Mouse (Mus musculus) CH12.LX (cell line): ENCODE measurements at regions not wholly inside any gene's neighbourhood (a gene's known extent, or its start where the extent isn't known, plus 50 kb on each side); places are given as distances from the start of the nearest gene placed in this dataset.
A peak's percentile ranks its signal among the peaks of the same experiment; 100 is the strongest.

Experiments
- DNase-seq: peaks from one replicate; pipeline ENCODE4 v3.0.0-alpha.2; 2013; ENCODE audit errors: extremely low read depth
- H3K27ac ChIP-seq: 2 replicates; pipeline ENCODE4 v1.5.1; 2012; ENCODE audit warnings: low read depth, mild to moderate bottlenecking, control low read depth, moderate library complexity; ENCODE audit not compliant: insufficient read depth
- H3K27me3 ChIP-seq: replicated peaks from 2 replicates; pipeline ENCODE3; 2012; ENCODE audit warnings: inconsistent platforms
- H3K36me3 ChIP-seq, 2 experiments: replicated peaks in 1 of 2; 2 replicates each; pipeline versions ENCODE3 to v1.6.1; 2012; ENCODE audit warnings: inconsistent platforms in 1 of 2, low read length in 1 of 2, mild to moderate bottlenecking in 1 of 2, mixed read lengths in 1 of 2, moderate library complexity in 1 of 2; ENCODE audit not compliant: control insufficient read depth in 1 of 2, insufficient read depth in 1 of 2
- H3K4me1 ChIP-seq, 2 experiments: 2 replicates each; pipeline ENCODE4 v1.6.1; 2012; ENCODE audit warnings: inconsistent platforms in 1 of 2, moderate library complexity in 1 of 2; ENCODE audit not compliant: insufficient read depth in 2 of 2, control insufficient read depth in 1 of 2
- H3K4me2 ChIP-seq: 2 replicates; pipeline ENCODE4 v1.6.1; 2012; ENCODE audit warnings: low read depth, mild to moderate bottlenecking, control low read depth; ENCODE audit not compliant: poor library complexity, insufficient read depth, severe bottlenecking
- H3K4me3 ChIP-seq, 3 experiments: fragments of 150-350 bp in 1 of 3; sonication (generic) in 1 of 3; replicated peaks in 1 of 3; 2 replicates each; pipeline versions ENCODE3 to v1.5.1; 2011 to 2012; ENCODE audit warnings: low read depth in 2 of 3, low read length in 2 of 3, mild to moderate bottlenecking in 2 of 3, moderate library complexity in 2 of 3, control low read depth in 1 of 3, improper control_type of control experiment in 1 of 3, inconsistent platforms in 1 of 3, mixed read lengths in 1 of 3; ENCODE audit not compliant: poor library complexity in 1 of 3
- H3K79me2 ChIP-seq: replicated peaks from 2 replicates; pipeline ENCODE4 v1.6.1; 2012; ENCODE audit warnings: mild to moderate bottlenecking, moderate library complexity; ENCODE audit not compliant: control insufficient read depth, poor library complexity, insufficient read depth, severe bottlenecking; ENCODE audit errors: extremely low read depth
- H3K9ac ChIP-seq: 2 replicates; pipeline ENCODE4 v1.6.1; 2012; ENCODE audit warnings: low read depth, mild to moderate bottlenecking, control low read depth, moderate library complexity; ENCODE audit not compliant: insufficient read depth
- H3K9me3 ChIP-seq: replicated peaks from 2 replicates; pipeline ENCODE3; 2012; ENCODE audit warnings: low read length, inconsistent platforms, mixed read lengths
- CTCF ChIP-seq, 2 experiments: IDR thresholded peaks in 1 of 2; conservative IDR thresholded peaks in 1 of 2; 2 replicates each; pipeline ENCODE4 v1.5.1; 2011 to 2012; ENCODE audit warnings: low read depth in 2 of 2, low read length in 2 of 2, improper control_type of control experiment in 1 of 2, inconsistent platforms in 1 of 2, mild to moderate bottlenecking in 1 of 2, moderate library complexity in 1 of 2
- E2F4 ChIP-seq: IDR thresholded peaks from 2 replicates; pipeline ENCODE4 v1.6.1; 2011; ENCODE audit warnings: low read depth, low read length, improper control_type of control experiment; ENCODE audit not compliant: insufficient replicate concordance
- EP300 ChIP-seq: IDR thresholded peaks from 2 replicates; pipeline ENCODE4 v1.6.1; 2011; ENCODE audit warnings: low read length, improper control_type of control experiment
- GABPA ChIP-seq: IDR thresholded peaks from 2 replicates; pipeline ENCODE4 v1.6.1; 2012; ENCODE audit warnings: low read depth, low read length, improper control_type of control experiment, inconsistent platforms; ENCODE audit not compliant: insufficient replicate concordance
- IRF4 ChIP-seq: IDR thresholded peaks from 2 replicates; pipeline ENCODE4 v1.6.1; 2014; ENCODE audit warnings: low read depth, mild to moderate bottlenecking, inconsistent platforms, low read length, improper control_type of control experiment
- JUN ChIP-seq: IDR thresholded peaks from 2 replicates; pipeline ENCODE4 v1.6.1; 2011; ENCODE audit warnings: low read depth, mild to moderate bottlenecking, low read length, improper control_type of control experiment, moderate library complexity; ENCODE audit not compliant: insufficient read depth
- JUND ChIP-seq: conservative IDR thresholded peaks from 2 replicates; pipeline ENCODE4 v1.6.1; 2011; ENCODE audit warnings: low read depth, low read length, improper control_type of control experiment
- MAFK ChIP-seq: IDR thresholded peaks from 2 replicates; pipeline ENCODE4 v1.6.1; 2011; ENCODE audit warnings: low read length, improper control_type of control experiment; ENCODE audit not compliant: insufficient replicate concordance
- MAZ ChIP-seq: IDR thresholded peaks from 2 replicates; pipeline ENCODE4 v1.6.1; 2012; ENCODE audit warnings: low read depth, mild to moderate bottlenecking, inconsistent platforms, low read length, improper control_type of control experiment, moderate library complexity
- MYC ChIP-seq: IDR thresholded peaks from 2 replicates; pipeline ENCODE4 v1.6.1; 2011; ENCODE audit warnings: low read depth, mild to moderate bottlenecking, improper control_type of control experiment, low read length
- NELFE ChIP-seq: IDR thresholded peaks from 2 replicates; pipeline ENCODE4 v1.6.1; 2011; ENCODE audit warnings: low read depth, low read length, improper control_type of control experiment
- POLR2AphosphoS2 ChIP-seq: IDR thresholded peaks from 2 replicates; pipeline ENCODE4 v1.6.1; 2011; ENCODE audit warnings: low read depth, low read length, improper control_type of control experiment
- RAD21 ChIP-seq: IDR thresholded peaks from 2 replicates; pipeline ENCODE4 v1.6.1; 2011; ENCODE audit warnings: low read depth, mild to moderate bottlenecking, low read length, improper control_type of control experiment, moderate library complexity
- SMC3 ChIP-seq: IDR thresholded peaks from 2 replicates; pipeline ENCODE4 v1.6.1; 2011; ENCODE audit warnings: low read depth, low read length, improper control_type of control experiment
- USF1 ChIP-seq: IDR thresholded peaks from 2 replicates; pipeline ENCODE4 v1.6.1; 2014; ENCODE audit warnings: low read depth, mild to moderate bottlenecking, inconsistent platforms, low read length, improper control_type of control experiment
- ZKSCAN1 ChIP-seq: IDR thresholded peaks from 2 replicates; pipeline ENCODE4 v1.6.1; 2012; ENCODE audit warnings: low read depth, inconsistent platforms, low read length, improper control_type of control experiment, borderline replicate concordance
- dilution Hi-C: fragments of 300-500 bp; cut with MboI; formaldehyde crosslinking; loops from 2 replicates; pipeline ENCODE4 v1.14.3; 2020; ENCODE audit warnings: low sequenced_read_pairs; ENCODE audit not compliant: extremely low pct_unique_long_range_greater_than_20kb, extremely low pct_ligation_motif_present
- in situ Hi-C: fragments of 300-500 bp; cut with MboI; formaldehyde crosslinking; loops from 3 replicates; pipeline ENCODE4 v1.14.3; 2019; ENCODE audit warnings: low sequenced_read_pairs, low pct_ligation_motif_present, low pct_unique_long_range_greater_than_20kb, mixed read lengths

- no peak for TF ChIP-seq POLR2AphosphoS2
- TF ChIP-seq SMC3 = no peak
- no peak for TF ChIP-seq MAFK
- no peak for TF ChIP-seq MAZ
- TF ChIP-seq E2F4 = no peak
- TF ChIP-seq CTCF (conservative IDR thresholded peaks at IDR 0.05 in 1 of 2, IDR thresholded peaks at IDR 0.05 in 1 of 2; ENCODE audit: low read depth in 2 of 2, low read length in 2 of 2) = no peak
- peak; percentile 88 for TF ChIP-seq EP300
Observed at GRCm38 (mm10) chr16:55582906-55583305, 255.8 kb downstream of the Nfkbiz start (continued).

- in situ Hi-C loops = no loop called here
- H3K27me3 ChIP-seq = no peaks in the 10 kb centered on the region
- no peak overlapping the region for H3K4me3 ChIP-seq
- H3K79me2 ChIP-seq = no peaks in the 10 kb centered on the region
- dilution Hi-C loops = no loop called here
- H3K9ac ChIP-seq = no peak overlapping the region
- H3K4me1 ChIP-seq = peaks cover 21 to 35% of the 10 kb centered on the region in 2 experiments
- no peak overlapping the region for H3K27ac ChIP-seq
- H3K9me3 ChIP-seq = no peaks in the 10 kb centered on the region
- no peak overlapping the region for H3K4me2 ChIP-seq
- H3K36me3 ChIP-seq = no peaks in the 10 kb centered on the region
- DNase-seq = no peak
- TF ChIP-seq GABPA (no peak), USF1 (no peak), ZKSCAN1 (no peak)
Observed at GRCm38 (mm10) chr16:55582029-55582428, 256.7 kb downstream of the Nfkbiz start.

GRCm38 (mm10) chr16:55580827-55581226 lies 257.9 kb downstream of the Nfkbiz start:
- no peak for DNase-seq
- no peak overlapping the region for H3K4me3 ChIP-seq
- H3K36me3 ChIP-seq = no peaks in the 10 kb centered on the region
- peak; percentile 75 for TF ChIP-seq EP300
- TF ChIP-seq JUN = peak; percentile 81
- no peak for TF ChIP-seq RAD21
- TF ChIP-seq JUND = peak; percentile 89
- TF ChIP-seq MYC = 0 out of 2 replicates have a peak, but pooled peaks have one; percentile 44
- TF ChIP-seq NELFE = no peak
- TF ChIP-seq ZKSCAN1 = no peak
- TF ChIP-seq IRF4 = peak; percentile 92
- TF ChIP-seq, all 38 proteins: peak for 5
- in situ Hi-C loops = no loop called here
- Histone ChIP-seq H3K79me2 (no peaks in the 10 kb centered on the region), H3K27ac (no peak overlapping the region), H3K4me1 (peaks cover 21 to 35% of the 10 kb centered on the region in 2 experiments), H3K27me3 (no peaks in the 10 kb centered on the region), H3K9me3 (no peaks in the 10 kb centered on the region), H3K4me2 (0 out of 2 replicates have a peak overlapping the region, but pooled peaks have one; percentile 5), H3K9ac (no peak overlapping the region)
- dilution Hi-C loops = no loop called here
